Mouse (Mus musculus): ENCODE results near the gene Mipol1.

DNA sequence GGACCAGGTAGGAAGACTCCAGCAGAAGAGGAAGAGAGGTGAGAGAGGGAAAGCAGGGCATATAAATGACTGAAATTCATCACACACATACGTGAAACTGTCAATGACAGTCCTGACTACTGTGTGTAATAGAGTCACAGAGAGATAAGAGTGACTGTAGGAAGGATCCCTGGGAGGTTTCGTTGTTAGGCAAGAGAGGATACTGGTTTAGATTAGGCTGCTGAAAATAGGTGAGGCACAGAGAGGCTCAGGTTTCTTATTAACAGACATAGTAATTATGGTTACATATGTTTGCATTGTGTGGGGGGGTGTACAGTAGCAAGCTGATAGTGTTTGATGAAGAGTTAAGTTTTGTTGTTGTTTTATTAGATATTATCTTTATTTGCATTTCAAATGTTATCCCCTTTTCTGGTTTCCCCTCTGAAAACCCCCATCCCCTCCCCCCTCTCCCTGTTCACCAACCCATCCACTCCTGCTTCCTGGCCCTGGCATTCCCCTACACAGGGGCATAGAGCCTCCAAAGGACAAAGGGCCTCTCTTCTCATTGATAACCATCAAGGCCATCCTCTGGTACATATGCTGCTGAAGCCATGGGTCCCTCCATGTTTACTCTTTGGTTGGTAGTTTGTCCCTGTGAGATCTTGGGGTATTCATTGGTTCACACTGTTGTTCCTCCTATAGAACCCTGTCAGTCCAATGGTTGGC lies 157.5 kb downstream of the Mipol1 start:
- TF ChIP-seq CTCF (conservative IDR thresholded peaks at IDR 0.05; ENCODE audit: insufficient read depth, insufficient read length, low read depth, low read length) (no peak), POLR2A (IDR thresholded peaks at IDR 0.05; ENCODE audit: low read depth, low read length) (no peak)

All from kidney, adult 2 months (tissue).